Mouse (Mus musculus) right cerebral cortex, adult 18-20 months (tissue): ENCODE data around the gene Efcab2.

Source experiments
- DNase-seq: peaks from one replicate; pipeline ENCODE4 v3.0.0; 2022; ENCODE audit warnings: mixed read lengths

Gene Efcab2

DNA sequence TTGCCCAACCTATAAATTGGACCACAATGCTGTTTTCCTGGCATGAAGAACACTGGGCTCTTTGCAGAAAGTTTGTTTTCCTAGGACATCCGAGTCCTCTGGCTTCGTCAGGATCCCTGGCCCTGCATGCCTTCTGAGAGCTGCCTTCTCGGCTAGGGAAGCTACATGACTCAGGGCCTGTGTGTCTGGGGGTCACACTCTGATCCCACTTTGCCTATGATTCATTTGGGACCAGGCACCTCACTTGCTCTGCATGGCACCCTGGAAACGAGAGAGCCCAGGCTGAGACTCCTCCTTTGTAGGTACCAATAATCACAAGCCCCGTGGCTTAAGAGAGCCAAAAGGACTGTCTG is 80.0 kb downstream of the Efcab2 start:
- no peak for DNase-seq

DNA sequence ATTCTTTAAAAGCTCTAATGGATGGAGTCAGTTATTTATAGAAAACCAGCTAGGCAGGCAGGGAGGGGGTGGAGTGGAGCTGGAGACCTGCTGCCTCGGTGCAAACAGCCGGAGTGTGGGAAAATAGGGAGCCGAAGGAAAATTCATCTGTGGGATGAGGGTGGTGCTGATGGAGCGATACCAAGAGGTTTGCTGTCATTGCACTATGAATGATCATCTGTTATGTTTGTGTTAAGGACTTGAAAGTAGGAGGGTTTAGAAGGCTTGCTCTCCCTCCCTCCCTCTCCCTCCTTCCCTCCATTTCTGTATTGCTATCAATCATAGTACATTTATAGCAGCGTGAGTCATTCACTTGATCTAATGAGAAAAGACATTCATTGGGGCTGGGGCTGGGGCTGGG is 80.9 kb downstream of the Efcab2 start:
- DNase-seq, result peak; percentile 64

DNA sequence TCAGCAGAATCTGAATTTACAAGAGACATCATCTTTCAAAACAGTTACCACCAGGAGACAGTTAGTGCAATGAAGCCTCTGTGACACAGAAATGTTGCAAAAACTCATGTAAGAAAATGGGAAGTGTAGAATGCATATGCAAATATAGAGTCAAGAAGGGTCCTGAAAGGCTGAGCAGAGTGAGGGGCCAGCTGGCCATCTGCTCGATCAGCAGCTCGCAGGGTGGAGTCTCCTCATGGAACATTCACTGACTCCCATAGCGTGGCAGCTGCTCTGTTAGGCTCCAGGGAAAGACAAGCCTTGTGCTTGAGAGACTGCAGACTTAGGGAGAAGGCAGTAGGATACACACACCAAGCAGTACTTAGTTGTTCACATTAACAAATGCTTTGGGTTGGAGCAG is 83.2 kb downstream of the Efcab2 start:
- no peak for DNase-seq

DNA sequence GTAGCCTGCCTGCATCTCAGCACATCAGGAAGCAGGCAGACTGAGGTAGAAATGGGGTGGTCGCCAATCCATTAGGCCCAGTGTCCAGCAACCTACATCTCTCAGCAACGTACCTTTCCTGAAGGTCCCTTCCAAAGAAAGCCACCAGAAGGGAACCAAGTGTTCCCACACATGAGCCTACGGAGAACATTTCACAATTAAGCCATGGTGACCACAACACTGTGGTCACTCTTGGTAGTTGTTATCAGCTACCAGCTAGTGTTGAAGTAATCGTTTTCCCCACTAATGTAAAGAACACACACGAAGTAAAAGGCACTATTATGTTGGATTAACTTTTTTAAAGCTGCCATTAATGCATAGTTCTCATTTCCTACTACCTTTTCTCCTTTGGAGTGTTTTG is 85.8 kb downstream of the Efcab2 start:
- no peak for DNase-seq

DNA sequence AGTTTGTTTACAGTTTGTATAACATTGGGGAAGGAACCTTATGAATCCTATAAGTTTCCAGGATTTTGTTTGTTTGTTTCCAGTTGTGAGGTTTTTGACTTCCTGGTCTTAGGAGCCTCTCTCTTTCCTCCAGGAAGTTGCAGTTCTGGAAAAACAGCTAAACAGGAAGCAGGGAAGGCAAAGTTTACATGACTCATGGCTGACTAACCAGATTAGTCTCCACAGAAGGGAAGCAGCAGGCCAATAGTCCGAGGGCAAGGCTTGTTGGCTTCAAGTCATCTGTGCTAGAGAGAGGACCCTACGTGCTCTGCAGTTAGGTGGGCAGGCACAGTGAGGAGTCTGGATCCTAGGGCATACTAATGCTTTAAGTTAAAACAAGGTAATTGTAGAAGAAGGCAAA is 86.6 kb downstream of the Efcab2 start:
- DNase-seq, result no peak

DNA sequence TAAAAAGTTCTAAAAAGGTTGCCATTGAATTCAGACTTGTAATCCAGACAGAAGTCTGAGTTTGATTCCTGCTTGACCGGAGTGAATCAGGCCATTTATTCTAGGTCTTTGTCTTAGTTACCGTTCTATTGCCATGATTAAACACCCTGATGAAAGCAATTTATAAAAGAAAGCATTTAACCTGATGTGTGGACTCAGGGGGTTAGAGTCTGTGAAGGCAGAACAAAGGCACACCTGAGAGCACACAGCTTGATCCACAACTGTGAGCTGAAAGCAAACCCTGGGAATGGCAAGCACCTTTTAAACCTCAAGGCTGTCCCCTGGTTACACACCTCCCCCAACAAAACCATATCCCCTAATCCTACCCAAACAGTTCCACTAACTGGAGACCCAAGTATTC is 90.3 kb downstream of the Efcab2 start:
- DNase-seq, result no peak

DNA sequence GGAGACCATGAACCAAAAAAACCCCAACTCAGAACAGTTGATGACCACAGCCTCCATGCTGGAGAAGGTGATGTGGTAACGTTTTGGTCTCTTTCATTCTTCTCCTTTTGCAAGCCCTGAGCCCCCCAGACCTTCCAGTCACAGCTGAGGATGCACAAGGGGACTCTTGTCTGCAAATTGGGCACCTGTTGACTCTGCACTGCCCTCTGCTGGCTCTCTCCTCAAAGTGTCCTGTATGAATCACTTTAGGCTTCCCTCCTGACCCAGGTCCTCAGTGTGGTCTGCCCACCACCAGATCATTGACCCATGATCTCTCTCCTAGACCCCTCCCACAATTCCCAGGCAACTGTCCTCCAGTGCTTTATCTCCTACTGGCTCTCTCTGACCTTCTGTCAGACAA is 91.0 kb downstream of the Efcab2 start:
- no peak for DNase-seq

DNA sequence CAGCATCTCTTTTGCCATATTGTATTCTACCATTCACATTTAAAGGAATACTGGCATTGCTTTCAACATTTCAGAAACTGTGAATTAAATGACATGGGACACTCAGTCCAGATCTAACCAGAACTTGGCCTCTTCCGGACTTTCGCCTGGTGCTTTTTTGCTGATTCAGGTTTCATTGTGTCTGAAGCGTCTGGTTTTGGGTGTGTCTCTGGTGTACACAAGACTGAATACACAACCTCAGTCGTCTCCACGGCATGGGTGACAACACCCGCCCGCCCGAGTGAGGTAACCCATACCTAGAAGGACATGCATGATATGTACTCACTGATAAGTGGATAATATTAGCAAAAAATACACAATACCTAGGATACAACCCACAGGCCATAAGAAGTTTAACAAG is 101.1 kb downstream of the Efcab2 start:
- no peak for DNase-seq

DNA sequence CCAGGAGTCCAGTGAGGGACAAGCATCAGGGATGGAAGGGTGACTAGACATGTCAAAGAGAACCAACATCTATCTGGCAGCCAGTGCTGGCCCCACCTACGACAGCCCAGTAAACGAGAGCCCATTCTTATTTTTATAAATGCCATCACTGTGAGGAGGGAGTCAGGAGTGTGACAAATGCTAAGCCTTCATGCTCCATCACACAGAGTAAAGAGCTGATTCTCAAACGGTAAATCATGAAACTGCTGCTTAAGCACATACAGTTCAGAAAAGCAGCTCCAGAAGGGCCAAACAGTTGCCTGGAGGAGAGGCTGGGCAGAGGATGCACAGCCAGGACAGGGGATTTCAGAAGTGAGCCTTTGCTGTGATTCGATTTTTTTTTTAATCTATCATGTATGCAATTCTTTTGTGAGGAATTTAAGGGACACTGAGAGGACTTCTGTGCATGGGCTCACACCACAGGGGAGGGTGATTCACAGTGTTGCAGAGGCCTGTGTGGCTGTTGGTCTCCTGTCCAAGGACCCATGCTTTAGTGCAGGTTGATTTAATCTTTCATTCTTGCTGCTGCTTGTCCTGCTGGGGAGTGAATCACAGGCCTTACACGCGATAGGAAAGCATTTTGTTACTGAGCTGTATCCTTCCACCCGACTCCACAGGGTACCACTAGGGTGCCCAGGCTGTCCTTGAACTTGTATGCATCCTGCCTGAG is 106.6 kb downstream of the Efcab2 start:
- no peak for DNase-seq

DNA sequence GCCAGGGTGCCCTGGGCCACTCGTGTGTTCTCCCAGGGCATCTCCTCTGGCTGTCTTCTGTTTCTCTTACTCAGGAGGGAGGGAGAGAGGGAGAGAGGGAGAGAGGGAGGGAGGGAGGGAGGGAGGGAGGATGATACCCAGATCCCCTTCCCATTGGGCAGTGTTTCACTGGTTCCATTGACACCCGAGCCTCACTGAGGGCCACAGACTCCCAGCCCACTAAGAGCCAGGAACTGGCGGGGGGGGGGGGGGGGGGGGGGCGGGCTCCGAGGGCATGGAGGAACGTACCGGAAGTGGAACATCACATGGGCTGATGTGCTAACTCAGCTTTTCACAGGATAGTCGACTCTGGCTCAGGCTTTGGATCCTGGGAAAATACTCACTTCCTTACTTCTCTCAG is 108.1 kb downstream of the Efcab2 start:
- no peak for DNase-seq

DNA sequence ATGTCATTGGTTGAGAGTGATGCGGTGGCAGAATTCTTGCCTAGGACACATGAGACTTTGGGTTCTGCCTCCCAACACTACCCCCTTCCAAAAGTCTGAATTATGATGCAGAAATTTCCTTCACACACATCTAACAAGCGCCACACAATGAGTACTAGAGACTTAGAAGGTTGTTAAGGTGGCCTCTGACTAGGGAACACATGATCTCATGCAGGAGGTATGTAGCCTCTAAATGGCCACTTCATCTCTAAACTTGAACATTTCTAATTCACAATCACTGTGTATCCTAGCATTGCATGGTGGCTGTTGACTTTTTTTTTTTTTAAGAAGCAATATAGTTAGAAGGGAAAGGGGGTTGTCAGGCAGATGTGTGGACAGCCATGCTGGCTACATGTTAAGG is 110.0 kb downstream of the Efcab2 start:
- no peak for DNase-seq

DNA sequence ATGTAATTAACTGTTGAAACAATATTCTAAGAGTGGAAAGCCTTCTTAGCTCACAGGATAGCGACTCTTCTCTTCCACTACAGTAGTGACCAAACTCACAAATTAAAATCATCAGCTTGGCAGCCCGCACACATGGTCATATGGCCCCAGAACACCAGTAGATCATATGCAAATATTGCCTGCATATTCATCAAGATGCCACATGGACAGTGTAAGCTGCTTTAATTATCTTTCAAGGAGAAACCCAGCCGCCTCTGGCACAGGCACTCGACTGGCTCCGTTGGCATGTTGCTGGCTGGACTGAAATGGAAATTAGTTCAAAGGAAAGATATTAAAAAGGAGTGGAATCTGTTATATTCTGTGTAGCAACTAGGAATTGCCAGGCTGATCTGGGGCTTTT is 116.5 kb downstream of the Efcab2 start:
- no peak for DNase-seq

DNA sequence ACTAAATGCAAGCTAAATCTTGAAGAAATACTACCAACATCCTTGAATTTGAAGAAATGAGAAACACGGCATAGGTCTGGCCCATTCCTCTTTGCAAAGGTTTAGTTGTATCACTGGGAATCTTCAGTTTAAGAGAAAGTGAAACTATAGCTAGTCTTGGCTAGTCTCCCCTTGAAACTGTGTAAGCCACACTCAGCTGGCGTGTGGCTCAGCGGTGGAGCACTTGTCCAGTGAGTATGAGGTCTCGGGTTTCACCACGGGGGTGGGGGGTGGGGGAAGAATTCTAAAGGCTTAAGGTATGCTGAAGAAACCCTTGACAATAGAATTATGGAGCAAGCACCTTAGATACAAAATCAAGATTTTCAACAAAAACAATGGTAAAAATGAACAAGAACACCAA is 117.3 kb downstream of the Efcab2 start:
- DNase-seq, result no peak

DNA sequence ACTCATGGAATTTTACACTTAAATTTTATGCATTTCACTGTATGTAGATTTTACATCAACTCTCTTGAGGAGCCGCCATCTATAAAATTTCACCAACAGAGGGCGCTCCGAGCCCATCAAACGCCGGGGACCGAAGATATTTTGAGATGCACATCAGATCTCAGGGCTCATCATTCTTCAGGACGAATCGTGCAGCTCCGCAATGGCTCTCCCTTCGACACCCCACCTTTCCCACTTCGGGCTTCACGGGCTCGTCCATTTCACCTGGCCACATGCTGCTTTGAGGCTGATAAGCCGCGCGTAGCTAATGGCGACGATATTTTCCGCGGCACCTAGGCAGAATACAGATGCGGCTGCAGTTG is 121.3 kb downstream of the Efcab2 start:
- DNase-seq, result peak; percentile 67

DNA sequence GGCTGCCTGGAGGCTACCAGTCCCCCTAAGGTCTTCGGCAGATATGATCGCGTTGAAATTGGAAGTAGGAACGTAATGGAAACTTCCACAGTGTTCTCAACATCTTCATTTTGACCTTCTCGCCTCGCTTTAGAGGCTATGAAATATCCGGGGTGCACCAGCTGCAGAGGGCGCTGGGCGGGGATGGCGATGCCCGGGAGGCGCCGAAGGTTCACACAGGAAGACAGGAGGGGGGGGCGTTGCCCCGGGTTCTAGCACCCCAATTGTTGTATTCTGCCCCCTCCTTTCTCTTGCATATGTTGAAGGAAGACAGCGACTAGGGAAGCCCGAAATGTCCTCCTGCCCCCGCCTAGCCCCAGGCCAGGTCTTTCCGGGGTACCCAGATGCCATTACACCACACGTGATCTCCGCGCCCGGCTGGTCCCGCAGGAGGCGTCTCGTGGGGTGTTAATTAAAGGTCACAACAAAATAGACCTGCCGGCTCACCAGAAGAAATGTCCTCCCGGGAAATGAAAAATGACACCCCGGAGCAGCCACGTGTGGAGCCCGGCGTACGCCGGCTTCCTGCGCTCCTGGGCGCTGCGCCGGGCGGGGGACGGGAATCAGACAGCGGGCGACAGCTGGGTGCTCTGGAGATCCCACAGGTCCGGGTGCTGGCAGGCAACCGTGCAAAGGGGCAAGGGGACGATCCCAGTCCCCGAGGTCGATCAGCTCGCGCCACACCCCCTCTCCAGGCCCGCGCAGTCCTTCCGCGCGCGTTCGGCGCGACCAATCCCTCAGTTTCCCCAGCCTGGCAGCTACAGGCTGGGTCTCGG is 121.9 kb downstream of the Efcab2 start:
- DNase-seq, result peak; percentile 31

DNA sequence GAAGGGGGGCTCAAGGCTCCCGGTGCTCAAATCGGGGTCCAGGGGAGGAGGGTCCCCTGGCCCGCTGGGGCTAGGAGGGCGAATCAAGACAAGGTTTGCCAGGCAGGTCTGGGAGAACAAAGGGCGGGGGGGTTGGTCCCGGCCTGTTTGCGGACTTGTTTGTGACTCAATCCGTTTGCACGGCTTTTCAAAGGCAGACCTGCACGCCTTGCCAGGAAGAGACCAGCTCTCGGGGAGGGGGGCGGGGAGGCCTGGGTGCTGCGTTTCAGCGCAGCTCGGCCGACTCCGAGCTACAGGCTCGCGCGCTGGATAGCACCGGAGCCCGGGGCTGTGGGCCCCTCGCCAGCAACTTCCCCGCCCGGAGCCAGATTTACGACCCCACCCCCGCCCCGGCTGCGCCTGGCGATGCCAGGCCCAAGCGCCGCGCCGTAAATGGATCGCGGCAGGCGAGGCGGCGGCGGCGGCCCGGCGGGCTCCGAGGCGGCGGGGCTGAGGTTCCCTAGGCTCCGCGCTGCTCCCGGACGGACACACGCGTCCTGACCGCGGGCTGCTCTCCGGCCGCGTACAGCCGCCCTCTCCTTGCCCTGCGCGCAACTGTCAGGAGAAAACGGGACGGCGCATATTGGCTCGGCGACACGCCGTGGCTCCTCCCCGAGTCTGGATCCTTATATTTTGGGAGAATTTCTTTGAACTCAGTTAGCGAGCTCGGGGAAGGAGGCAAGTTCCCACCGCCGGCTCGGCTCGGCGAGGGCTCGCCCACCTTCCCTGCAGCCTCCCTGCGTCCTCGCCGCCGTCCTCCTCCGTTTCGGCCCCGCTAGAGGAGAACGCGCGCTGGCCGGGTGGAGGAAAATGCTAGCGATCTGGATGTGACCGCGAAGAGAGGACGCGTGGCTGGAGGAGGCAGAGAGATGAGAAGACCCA is 122.8 kb downstream of the Efcab2 start, which contains the start of gene Kif26b:
TSS of gene Kif26b (plus strand) at position 695 of the 921 bp plus-strand sequence.
- peak; percentile 48 for DNase-seq

DNA sequence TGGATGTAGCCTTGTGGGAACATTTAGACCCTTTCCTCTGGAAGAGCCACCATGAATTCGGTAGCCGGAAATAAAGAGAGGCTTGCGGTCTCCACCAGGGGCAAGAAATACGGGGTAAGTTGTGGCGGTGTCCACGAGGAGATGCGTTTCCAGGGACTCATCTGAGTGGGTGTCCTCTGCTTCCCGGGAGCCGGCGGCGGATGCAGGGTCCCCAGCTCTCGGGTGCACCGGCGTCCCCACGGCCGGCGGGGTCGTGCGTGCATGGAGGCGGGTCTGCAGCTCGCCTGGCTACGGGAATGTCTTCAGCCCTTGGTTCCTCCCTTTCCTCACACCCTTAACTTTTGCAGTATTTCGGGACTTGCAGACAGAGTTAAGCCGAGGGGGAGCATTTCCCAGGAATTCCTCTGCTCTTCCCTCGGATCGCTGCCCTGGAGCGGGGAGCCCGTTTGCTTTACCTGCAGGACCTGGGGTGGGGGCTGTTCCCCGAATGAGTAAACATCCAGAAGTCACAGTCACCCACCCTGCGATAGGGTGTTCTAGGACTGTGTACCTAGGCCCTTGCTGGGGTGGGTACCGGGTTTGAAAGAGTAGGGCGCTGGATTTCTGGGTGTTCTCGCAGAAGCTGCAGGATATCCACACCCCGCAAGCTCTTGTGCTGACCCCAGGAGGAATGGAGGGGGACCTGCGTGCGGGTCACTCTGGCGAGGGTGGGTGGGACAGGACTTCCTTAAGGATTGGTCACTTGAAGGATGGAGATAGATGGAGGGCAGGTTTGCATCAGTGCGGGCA is 123.8 kb downstream of the Efcab2 start:
- DNase-seq, result peak; percentile 21

DNA sequence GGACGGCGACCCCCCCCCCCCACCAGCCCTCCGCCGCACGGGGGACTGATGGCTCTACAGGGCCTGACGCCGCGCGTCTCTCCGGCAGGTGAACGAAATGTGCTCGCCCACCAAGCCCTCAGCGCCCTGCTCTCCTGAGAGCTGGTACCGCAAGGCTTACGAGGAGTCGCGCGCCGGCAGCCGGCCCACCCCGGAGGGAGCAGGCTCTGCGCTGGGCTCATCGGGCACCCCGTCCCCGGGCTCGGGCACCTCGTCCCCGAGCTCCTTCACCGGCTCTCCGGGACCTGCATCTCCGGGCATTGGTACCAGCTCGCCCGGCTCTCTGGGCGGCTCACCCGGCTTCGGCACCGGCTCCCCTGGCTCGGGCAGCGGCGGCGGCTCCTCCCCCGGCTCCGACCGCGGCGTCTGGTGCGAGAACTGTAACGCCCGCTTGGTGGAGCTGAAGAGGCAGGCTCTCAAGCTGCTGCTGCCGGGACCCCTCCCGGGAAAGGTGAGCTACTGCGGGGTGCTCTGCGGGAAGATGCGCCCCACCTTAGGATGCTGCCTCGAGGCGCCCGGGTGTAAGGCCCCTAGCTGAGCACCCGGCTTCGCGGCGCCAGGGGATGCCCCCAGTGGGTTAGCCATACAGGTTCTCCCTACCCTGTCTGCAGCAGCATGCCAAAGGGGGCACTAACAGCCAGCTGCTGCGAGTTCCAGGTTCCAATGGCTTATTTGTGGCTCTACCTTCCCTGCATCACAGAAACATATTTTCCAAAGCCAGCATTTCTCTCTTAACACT is 124.6 kb downstream of the Efcab2 start:
- peak; percentile 81 for DNase-seq
